Mouse (Mus musculus) hindbrain, embryonic 16.5 days (tissue): Measurements from ENCODE around the gene Sema4f. TPM values are rescaled to one million over a fixed set of nuclear protein-coding genes. Genes with fewer than 3 reads are reported as not detected.
A peak's percentile ranks its signal among the peaks of the same experiment; 100 is the strongest.

Experiments used
- ATAC-seq: fragments of 200-750 bp; cut with Nextera tagmentation; 2 replicates; pipeline ENCODE4 v1.8.0; 2017; ENCODE audit warnings: moderate TSS enrichment, moderate library complexity
- H3K27ac ChIP-seq: fragments of 300-500 bp; sonication (generic); 2 replicates; pipeline ENCODE4 v1.5.1; 2014; ENCODE audit warnings: low read depth, mild to moderate bottlenecking, control low read depth, low read length, moderate library complexity
- H3K27me3 ChIP-seq: fragments of 300-500 bp; sonication (generic); replicated peaks from 2 replicates; pipeline ENCODE4 v1.6.1; 2014; ENCODE audit warnings: low read length; ENCODE audit not compliant: control insufficient read depth, insufficient read depth
- H3K36me3 ChIP-seq: fragments of 300-500 bp; sonication (generic); 2 replicates; pipeline ENCODE4 v1.6.1; 2014; ENCODE audit warnings: mild to moderate bottlenecking, low read length, moderate library complexity, mixed read lengths; ENCODE audit not compliant: control insufficient read depth, insufficient read depth
- H3K4me1 ChIP-seq: fragments of 300-500 bp; sonication (generic); 2 replicates; pipeline ENCODE4 v1.6.1; 2014; ENCODE audit warnings: low read depth, low read length; ENCODE audit not compliant: control insufficient read depth, insufficient read depth
- H3K4me2 ChIP-seq: fragments of 300-500 bp; sonication (generic); 2 replicates; pipeline ENCODE4 v1.6.1; 2014; ENCODE audit warnings: mild to moderate bottlenecking, low read length, control low read depth, moderate library complexity
- H3K4me3 ChIP-seq: fragments of 300-500 bp; sonication (generic); 2 replicates; pipeline ENCODE4 v1.5.1; 2014; ENCODE audit warnings: mild to moderate bottlenecking, low read length, control low read depth, moderate library complexity
- H3K9ac ChIP-seq: fragments of 300-500 bp; sonication (generic); 2 replicates; pipeline ENCODE4 v1.6.1; 2014; ENCODE audit warnings: low read depth, mild to moderate bottlenecking, control low read depth, low read length, moderate library complexity
- H3K9me3 ChIP-seq: fragments of 300-500 bp; sonication (generic); 2 replicates; pipeline ENCODE4 v1.6.1; 2014; ENCODE audit warnings: mild to moderate bottlenecking, low read length, moderate library complexity; ENCODE audit not compliant: control insufficient read depth
- WGBS: fragments of 180-500 bp; shearing (Covaris S2); extraction: QIAGEN DNeasy Blood & Tissue Kit; methylation state at CpG from one replicate; pipeline ENCODE4 v1.1.7; 2014; 5-methylcytosine and 5-hydroxymethylcytosine counted together
- polyA plus RNA-seq: library from polyadenylated mRNA; unstranded; fragments of >200 nt; fragmentation: Nextera tagmentation; extraction: Ambion mirVana; gene quantifications from 2 replicates; pipeline ENCODE4 v1.2.1, GENCODE M21; 2015

The Sema4f gene
- polyA plus RNA-seq, 1 experiment from 2014 or later, result 21.9 TPM

- no peak for ATAC-seq
- H3K27ac ChIP-seq, result no peak overlapping the region
- 86% methylated on average over 8 of the region's 8 CpGs for WGBS
These were observed 37.0 kb downstream of the Sema4f start for GRCm38 (mm10) chr6:82902559-82902958.

GRCm38 (mm10) chr6:82898745-82899144, 40.8 kb downstream of the Sema4f start:
- Histone ChIP-seq H3K36me3 (no peaks in the 10 kb centered on the region), H3K4me1 (no peaks in the 10 kb centered on the region), H3K9ac (no peak overlapping the region), H3K27me3 (no peaks in the 10 kb centered on the region), H3K27ac (no peak overlapping the region), H3K9me3 (no peaks in the 10 kb centered on the region), H3K4me3 (no peak overlapping the region), H3K4me2 (no peak overlapping the region)
- no peak for ATAC-seq
- WGBS, result 64% methylated on average over 4 of the region's 4 CpGs

More at GRCm38 (mm10) chr6:82902559-82902958, 37.0 kb downstream of the Sema4f start:
- Histone ChIP-seq H3K9me3 (no peaks in the 10 kb centered on the region), H3K4me3 (no peak overlapping the region), H3K4me2 (no peak overlapping the region), H3K4me1 (no peaks in the 10 kb centered on the region), H3K36me3 (no peaks in the 10 kb centered on the region), H3K27me3 (no peaks in the 10 kb centered on the region), H3K9ac (no peak overlapping the region)

GRCm38 (mm10) chr6:82898227-82898626, 41.3 kb downstream of the Sema4f start:
- no peak overlapping the region for H3K9ac ChIP-seq
- no peaks in the 10 kb centered on the region for H3K36me3 ChIP-seq
- H3K9me3 ChIP-seq, result no peaks in the 10 kb centered on the region
- H3K4me2 ChIP-seq, result no peak overlapping the region
- no peaks in the 10 kb centered on the region for H3K4me1 ChIP-seq
- no peak overlapping the region for H3K27ac ChIP-seq
- H3K4me3 ChIP-seq, result no peak overlapping the region
- 89% methylated on average over 4 of the region's 4 CpGs for WGBS
- no peaks in the 10 kb centered on the region for H3K27me3 ChIP-seq
- no peak for ATAC-seq

GRCm38 (mm10) chr6:82897311-82897710, 42.3 kb downstream of the Sema4f start:
- Histone ChIP-seq H3K27me3 (no peaks in the 10 kb centered on the region), H3K4me2 (no peak overlapping the region), H3K4me3 (no peak overlapping the region), H3K36me3 (no peaks in the 10 kb centered on the region), H3K27ac (no peak overlapping the region), H3K4me1 (no peaks in the 10 kb centered on the region), H3K9me3 (no peaks in the 10 kb centered on the region), H3K9ac (no peak overlapping the region)
- 64% methylated on average over 3 of the region's 3 CpGs for WGBS
- no peak for ATAC-seq

- 73% methylated on average over 3 of the region's 3 CpGs for WGBS
- ATAC-seq, result no peak
- Histone ChIP-seq H3K27ac (no peak overlapping the region), H3K36me3 (no peaks in the 10 kb centered on the region), H3K4me3 (no peak overlapping the region), H3K9me3 (no peaks in the 10 kb centered on the region), H3K4me2 (no peak overlapping the region), H3K27me3 (no peaks in the 10 kb centered on the region), H3K9ac (no peak overlapping the region), H3K4me1 (no peaks in the 10 kb centered on the region)
These were observed 46.2 kb downstream of the Sema4f start for GRCm38 (mm10) chr6:82893415-82893814.

- H3K4me2 ChIP-seq, result no peak overlapping the region
- H3K27ac ChIP-seq, result no peak overlapping the region
- H3K4me3 ChIP-seq, result no peak overlapping the region
- 75% methylated on average over 2 of the region's 2 CpGs for WGBS
- no peaks in the 10 kb centered on the region for H3K4me1 ChIP-seq
- H3K36me3 ChIP-seq, result no peaks in the 10 kb centered on the region
- no peaks in the 10 kb centered on the region for H3K9me3 ChIP-seq
- H3K27me3 ChIP-seq, result no peaks in the 10 kb centered on the region
- H3K9ac ChIP-seq, result no peak overlapping the region
- ATAC-seq, result no peak
These were observed 47.0 kb downstream of the Sema4f start for GRCm38 (mm10) chr6:82892540-82892939.

- Histone ChIP-seq H3K27ac (no peak overlapping the region), H3K9ac (no peak overlapping the region), H3K9me3 (no peaks in the 10 kb centered on the region), H3K4me2 (no peak overlapping the region), H3K36me3 (no peaks in the 10 kb centered on the region), H3K4me3 (no peak overlapping the region), H3K27me3 (no peaks in the 10 kb centered on the region), H3K4me1 (no peaks in the 10 kb centered on the region)
- ATAC-seq, result no peak
- WGBS, result 62% methylated on average over 6 of the region's 6 CpGs
These were observed 48.1 kb downstream of the Sema4f start for GRCm38 (mm10) chr6:82891488-82891887.

- H3K9me3 ChIP-seq, result no peaks in the 10 kb centered on the region
- no peaks in the 10 kb centered on the region for H3K4me1 ChIP-seq
- H3K27me3 ChIP-seq, result no peaks in the 10 kb centered on the region
- no peak overlapping the region for H3K9ac ChIP-seq
- 75% methylated on average over 4 of the region's 4 CpGs for WGBS
- ATAC-seq, result 0 out of 2 replicates have a peak, but pooled peaks have one; percentile 37
- H3K4me2 ChIP-seq, result no peak overlapping the region
- no peak overlapping the region for H3K4me3 ChIP-seq
- no peak overlapping the region for H3K27ac ChIP-seq
- H3K36me3 ChIP-seq, result no peaks in the 10 kb centered on the region
These were observed 53.2 kb downstream of the Sema4f start for GRCm38 (mm10) chr6:82886330-82886729.

GRCm38 (mm10) chr6:82885909-82886308, 53.7 kb downstream of the Sema4f start:
- Histone ChIP-seq H3K9ac (no peak overlapping the region), H3K9me3 (no peaks in the 10 kb centered on the region), H3K4me3 (no peak overlapping the region), H3K27ac (no peak overlapping the region), H3K27me3 (no peaks in the 10 kb centered on the region), H3K4me2 (no peak overlapping the region), H3K4me1 (no peaks in the 10 kb centered on the region), H3K36me3 (no peaks in the 10 kb centered on the region)
- WGBS, result 87% methylated on average over 4 of the region's 4 CpGs
- ATAC-seq, result no peak

GRCm38 (mm10) chr6:82885441-82885840, 54.1 kb downstream of the Sema4f start:
- H3K9ac ChIP-seq, result no peak overlapping the region
- H3K4me3 ChIP-seq, result no peak overlapping the region
- no peaks in the 10 kb centered on the region for H3K36me3 ChIP-seq
- no peak for ATAC-seq
- 83% methylated on average over 2 of the region's 2 CpGs for WGBS
- no peaks in the 10 kb centered on the region for H3K27me3 ChIP-seq
- H3K27ac ChIP-seq, result no peak overlapping the region
- H3K9me3 ChIP-seq, result no peaks in the 10 kb centered on the region
- H3K4me1 ChIP-seq, result no peaks in the 10 kb centered on the region
- no peak overlapping the region for H3K4me2 ChIP-seq
